Mouse (Mus musculus) hindbrain, embryonic 13.5 days (tissue): ENCODE measurements around the gene Hnrnpll. TPM values are rescaled to one million over a fixed set of nuclear protein-coding genes. Genes with fewer than 3 reads are reported as not detected.

ENCODE experiments used
- ATAC-seq: fragments of 200-750 bp; cut with Nextera tagmentation; 2 replicates; pipeline ENCODE4 v1.8.0; 2017; ENCODE audit warnings: moderate TSS enrichment; ENCODE audit not compliant: low FRiP score
- H3K27ac ChIP-seq: fragments of 300-500 bp; sonication (generic); 2 replicates; pipeline ENCODE4 v1.5.1; 2015; ENCODE audit warnings: inconsistent platforms, mild to moderate bottlenecking, moderate library complexity
- H3K27me3 ChIP-seq: fragments of 300-500 bp; sonication (generic); 2 replicates; pipeline ENCODE4 v1.6.1; 2015; ENCODE audit warnings: mild to moderate bottlenecking, inconsistent platforms
- H3K36me3 ChIP-seq: fragments of 300-500 bp; sonication (generic); 2 replicates; pipeline ENCODE4 v1.6.1; 2015; ENCODE audit warnings: mild to moderate bottlenecking, inconsistent platforms
- H3K4me1 ChIP-seq: fragments of 300-500 bp; sonication (generic); replicated peaks from 2 replicates; pipeline ENCODE4 v1.6.1; 2015; ENCODE audit warnings: inconsistent platforms
- H3K4me2 ChIP-seq: fragments of 300-500 bp; sonication (generic); 2 replicates; pipeline ENCODE4 v1.6.1; 2015; ENCODE audit warnings: inconsistent platforms, mild to moderate bottlenecking, moderate library complexity
- H3K4me3 ChIP-seq: fragments of 300-500 bp; sonication (generic); 2 replicates; pipeline ENCODE4 v1.5.1; 2015; ENCODE audit warnings: mild to moderate bottlenecking, inconsistent platforms
- H3K9ac ChIP-seq: fragments of 300-500 bp; sonication (generic); 2 replicates; pipeline ENCODE4 v1.6.1; 2015; ENCODE audit warnings: mild to moderate bottlenecking, inconsistent platforms
- H3K9me3 ChIP-seq: fragments of 300-500 bp; sonication (generic); 2 replicates; pipeline ENCODE4 v1.6.1; 2016; ENCODE audit warnings: inconsistent platforms
- WGBS: fragments of 180-500 bp; shearing (Covaris S2); methylation state at CpG from one replicate; pipeline ENCODE4 v1.1.7; 2015; 5-methylcytosine and 5-hydroxymethylcytosine counted together
- polyA plus RNA-seq: library from polyadenylated mRNA; unstranded; fragments of >200 nt; fragmentation: Nextera tagmentation; extraction: Ambion mirVana; gene quantifications from 2 replicates; pipeline ENCODE4 v1.2.1, GENCODE M21; 2015

The Hnrnpll gene
- polyA plus RNA-seq, 1 experiment from 2014 or later: 64.1 TPM

GRCm38 (mm10) chr17:80084424-80084823 is 22.3 kb upstream of the Hnrnpll start:
- ATAC-seq: no peak
- 83% methylated on average over 9 of the region's 9 CpGs for WGBS
- Histone ChIP-seq H3K27ac (no peak overlapping the region), H3K4me3 (no peak overlapping the region), H3K4me1 (no peaks in the 10 kb centered on the region), H3K9ac (no peak overlapping the region), H3K27me3 (no peaks in the 10 kb centered on the region), H3K9me3 (no peaks in the 10 kb centered on the region), H3K4me2 (no peak overlapping the region), H3K36me3 (no peaks in the 10 kb centered on the region)

GRCm38 (mm10) chr17:80083223-80083622 is 21.1 kb upstream of the Hnrnpll start:
- H3K4me3 ChIP-seq: no peak overlapping the region
- WGBS: 77% methylated on average over 6 of the region's 6 CpGs
- H3K36me3 ChIP-seq: no peaks in the 10 kb centered on the region
- H3K27ac ChIP-seq: no peak overlapping the region
- ATAC-seq: no peak
- no peaks in the 10 kb centered on the region for H3K27me3 ChIP-seq
- H3K9ac ChIP-seq: no peak overlapping the region
- no peaks in the 10 kb centered on the region for H3K4me1 ChIP-seq
- no peaks in the 10 kb centered on the region for H3K9me3 ChIP-seq
- no peak overlapping the region for H3K4me2 ChIP-seq

DNA sequence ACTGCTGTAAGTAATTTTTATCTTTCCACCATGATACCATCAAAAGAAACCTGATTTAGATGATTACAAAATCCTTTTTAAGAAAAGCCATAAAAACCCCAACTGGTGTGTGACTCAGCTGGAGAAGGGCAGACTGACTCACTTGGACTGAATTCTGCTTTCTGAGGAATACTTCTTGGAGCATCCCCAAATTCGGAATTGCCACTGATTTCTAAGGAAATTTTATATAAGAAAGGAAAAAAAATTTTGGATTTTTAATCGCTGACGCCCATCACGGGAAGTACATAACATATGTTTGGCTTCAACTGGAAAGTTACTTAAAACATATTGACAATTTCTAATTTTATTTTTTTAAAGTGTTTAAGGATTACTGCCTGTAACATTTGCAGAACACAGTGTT is 16.6 kb upstream of the Hnrnpll start:
- 93% methylated on average over 4 of the region's 4 CpGs for WGBS
- Histone ChIP-seq H3K36me3 (no peaks in the 10 kb centered on the region), H3K9me3 (no peaks in the 10 kb centered on the region), H3K27me3 (no peaks in the 10 kb centered on the region), H3K9ac (no peak overlapping the region), H3K4me2 (no peak overlapping the region), H3K4me3 (no peak overlapping the region), H3K4me1 (no peaks in the 10 kb centered on the region), H3K27ac (no peak overlapping the region)
- no peak for ATAC-seq

- ATAC-seq: no peak
- WGBS: 89% methylated on average over 5 of the region's 6 CpGs
Measured at GRCm38 (mm10) chr17:80067257-80067656, 5.1 kb upstream of the Hnrnpll start.

GRCm38 (mm10) chr17:80063840-80064495 is 1.8 kb upstream of the Hnrnpll start:
- H3K36me3 ChIP-seq: no peaks in the 10 kb centered on the region
- no peak overlapping the region for H3K27ac ChIP-seq
- H3K9ac ChIP-seq: no peak overlapping the region
- no peak overlapping the region for H3K4me2 ChIP-seq
- no peak overlapping the region for H3K4me3 ChIP-seq
- peaks cover 23% of the 10 kb centered on the region for H3K4me1 ChIP-seq
- 67% methylated on average over 8 of the region's 8 CpGs for WGBS
- no peaks in the 10 kb centered on the region for H3K9me3 ChIP-seq
- no peaks in the 10 kb centered on the region for H3K27me3 ChIP-seq
- no peak for ATAC-seq

More at GRCm38 (mm10) chr17:80067257-80067656, 5.1 kb upstream of the Hnrnpll start:
- Histone ChIP-seq H3K27ac (no peak overlapping the region), H3K4me1 (peaks cover 8% of the 10 kb centered on the region), H3K4me2 (no peak overlapping the region), H3K27me3 (no peaks in the 10 kb centered on the region), H3K4me3 (no peak overlapping the region), H3K9ac (no peak overlapping the region), H3K9me3 (no peaks in the 10 kb centered on the region), H3K36me3 (no peaks in the 10 kb centered on the region)

GRCm38 (mm10) chr17:80063386-80063785 is 1.3 kb upstream of the Hnrnpll start:
- 89% methylated on average over 10 of the region's 10 CpGs for WGBS
- no peaks in the 10 kb centered on the region for H3K36me3 ChIP-seq
- no peaks in the 10 kb centered on the region for H3K9me3 ChIP-seq
- H3K9ac ChIP-seq: no peak overlapping the region; the same call in 1 of the 2 replicates
- H3K4me1 ChIP-seq: peaks cover 25% of the 10 kb centered on the region
- no peak for ATAC-seq
- peak overlapping the region; percentile 76 for H3K4me2 ChIP-seq
- no peak overlapping the region for H3K4me3 ChIP-seq
- H3K27ac ChIP-seq: 0 out of 2 replicates have a peak overlapping the region, but pooled peaks have one; percentile 100
- H3K27me3 ChIP-seq: no peaks in the 10 kb centered on the region

- ATAC-seq: peak; percentile 70
- H3K9me3 ChIP-seq: no peaks in the 10 kb centered on the region
- peaks cover 33% of the 10 kb centered on the region for H3K4me1 ChIP-seq
- peak overlapping the region; percentile 93 for H3K4me3 ChIP-seq
- no peaks in the 10 kb centered on the region for H3K27me3 ChIP-seq
- peak overlapping the region; percentile 99 for H3K9ac ChIP-seq
- peak overlapping the region; percentile 76 for H3K4me2 ChIP-seq
- H3K27ac ChIP-seq: peak overlapping the region; percentile 100
- WGBS: 4% methylated on average over 15 of the region's 15 CpGs
- H3K36me3 ChIP-seq: no peaks in the 10 kb centered on the region
Measured at GRCm38 (mm10) chr17:80062620-80063010, 481 bp upstream of the Hnrnpll start.

GRCm38 (mm10) chr17:80060828-80061782 is 1.0 kb downstream of the Hnrnpll start:
- peak overlapping the region; percentile 83 for H3K4me2 ChIP-seq
- H3K27ac ChIP-seq: peak overlapping the region; percentile 100
- peak overlapping the region; percentile 99 for H3K9ac ChIP-seq
- no peaks in the 10 kb centered on the region for H3K27me3 ChIP-seq
- WGBS: under 1% methylated on average over 54 of the region's 83 CpGs
- peak overlapping the region; percentile 93 for H3K4me3 ChIP-seq
- peaks cover 38% of the 10 kb centered on the region for H3K4me1 ChIP-seq
- ATAC-seq: peak; percentile 5
- H3K36me3 ChIP-seq: no peaks in the 10 kb centered on the region
- no peaks in the 10 kb centered on the region for H3K9me3 ChIP-seq

DNA sequence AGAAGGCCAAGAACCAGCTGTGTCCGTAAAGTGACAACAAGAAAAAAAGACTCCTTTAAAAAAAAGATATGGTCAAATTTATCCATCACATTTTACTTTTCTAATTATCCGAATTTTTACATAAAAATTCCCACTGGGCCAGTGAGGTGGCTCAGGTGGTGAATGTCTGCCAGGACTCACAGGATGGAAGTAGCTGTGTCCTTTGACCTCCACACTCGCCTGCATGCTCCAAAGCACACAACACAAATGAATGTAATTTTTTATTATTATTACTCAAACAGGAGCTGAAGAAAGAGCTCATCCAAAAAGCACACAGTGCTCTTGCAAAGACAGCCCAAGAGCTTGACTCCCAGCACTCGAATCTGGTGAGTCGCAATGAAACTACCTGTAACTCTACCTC is 2.0 kb downstream of the Hnrnpll start:
- peak overlapping the region; percentile 99 for H3K9ac ChIP-seq
- no peaks in the 10 kb centered on the region for H3K36me3 ChIP-seq
- H3K9me3 ChIP-seq: no peaks in the 10 kb centered on the region
- peak overlapping the region; percentile 93 for H3K4me3 ChIP-seq
- H3K27ac ChIP-seq: no peak overlapping the region
- H3K4me2 ChIP-seq: peak overlapping the region; percentile 83
- no peak for ATAC-seq
- peaks cover 38% of the 10 kb centered on the region for H3K4me1 ChIP-seq
- H3K27me3 ChIP-seq: no peaks in the 10 kb centered on the region
- 17% methylated on average over 5 of the region's 5 CpGs for WGBS

DNA sequence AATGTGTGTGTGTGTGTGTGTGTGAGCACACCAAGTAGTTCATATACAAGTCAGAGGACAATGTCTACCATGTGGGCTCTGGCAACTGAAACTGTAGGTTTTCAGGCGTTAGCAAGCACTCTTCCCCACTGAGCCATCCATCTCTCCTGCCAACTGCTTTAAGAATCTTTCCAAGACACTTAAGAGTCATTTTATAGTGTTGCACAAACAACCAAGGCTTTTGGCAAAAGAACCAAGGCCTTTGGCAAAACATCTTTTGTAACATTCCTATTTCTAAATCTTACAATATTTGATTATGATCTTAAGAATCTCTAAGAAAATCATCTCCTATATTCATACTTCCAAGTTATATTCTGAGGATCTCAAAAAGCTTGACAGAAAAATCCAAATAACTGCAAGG is 2.4 kb downstream of the Hnrnpll start:
- no peaks in the 10 kb centered on the region for H3K36me3 ChIP-seq
- peak overlapping the region; percentile 83 for H3K4me2 ChIP-seq
- H3K9me3 ChIP-seq: no peaks in the 10 kb centered on the region
- peaks cover 38% of the 10 kb centered on the region for H3K4me1 ChIP-seq
- H3K9ac ChIP-seq: peak overlapping the region; percentile 99; the same call in 1 of the 2 replicates
- WGBS: 0% methylated on average over 1 of the region's 1 CpGs
- ATAC-seq: no peak
- H3K27ac ChIP-seq: no peak overlapping the region
- H3K4me3 ChIP-seq: peak overlapping the region; percentile 93
- no peaks in the 10 kb centered on the region for H3K27me3 ChIP-seq

GRCm38 (mm10) chr17:80058501-80058900 is 3.6 kb downstream of the Hnrnpll start:
- WGBS: 67% methylated on average over 1 of the region's 1 CpGs
- 0 out of 2 replicates have a peak overlapping the region, but pooled peaks have one; percentile 21 for H3K4me2 ChIP-seq
- H3K9me3 ChIP-seq: no peaks in the 10 kb centered on the region
- no peak for ATAC-seq
- H3K9ac ChIP-seq: no peak overlapping the region
- H3K36me3 ChIP-seq: no peaks in the 10 kb centered on the region
- peaks cover 38% of the 10 kb centered on the region for H3K4me1 ChIP-seq
- no peaks in the 10 kb centered on the region for H3K27me3 ChIP-seq
- no peak overlapping the region for H3K4me3 ChIP-seq
- no peak overlapping the region for H3K27ac ChIP-seq

DNA sequence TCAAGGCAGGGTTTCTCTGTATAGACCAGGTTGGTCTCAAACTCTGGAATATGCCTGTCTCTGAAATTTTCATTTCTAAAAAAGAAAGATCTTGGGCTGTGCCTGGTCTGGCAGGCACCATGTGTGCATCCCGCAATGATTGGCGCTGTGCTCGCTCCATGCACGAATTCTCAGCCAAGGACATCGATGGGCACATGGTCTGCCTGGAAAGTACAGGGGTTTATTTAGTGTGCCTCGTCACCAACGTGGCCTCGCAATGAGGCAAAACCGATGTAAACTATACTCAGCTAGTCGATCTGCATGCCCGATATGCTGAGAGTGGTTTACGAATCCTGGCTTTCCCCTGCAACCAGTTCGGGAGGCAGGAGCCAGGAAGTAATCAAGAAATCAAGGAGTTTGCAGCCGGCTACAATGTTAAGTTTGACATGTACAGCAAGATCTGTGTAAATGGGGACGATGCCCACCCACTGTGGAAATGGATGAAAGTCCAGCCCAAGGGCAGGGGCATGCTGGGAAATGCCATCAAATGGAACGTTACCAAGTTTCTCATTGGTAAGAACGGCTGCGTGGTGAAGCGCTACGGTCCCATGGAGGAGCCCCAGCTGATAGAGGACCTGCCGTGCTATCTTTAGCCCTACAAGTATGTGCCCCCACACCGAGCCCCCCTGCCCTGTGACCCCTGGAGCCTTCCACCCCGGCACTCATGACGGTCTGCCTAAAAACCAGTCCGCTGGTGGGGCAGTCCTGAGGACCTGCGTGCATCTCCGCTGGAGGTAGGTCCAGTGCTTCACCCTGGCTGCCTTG is 8.0 kb downstream of the Hnrnpll start:
- Histone ChIP-seq H3K4me2 (no peak overlapping the region), H3K27ac (no peak overlapping the region), H3K9ac (no peak overlapping the region), H3K4me1 (peaks cover 17% of the 10 kb centered on the region), H3K27me3 (no peaks in the 10 kb centered on the region), H3K4me3 (no peak overlapping the region), H3K36me3 (peaks cover 34% of the 10 kb centered on the region), H3K9me3 (no peaks in the 10 kb centered on the region)
- no peak for ATAC-seq
- 86% methylated on average over 27 of the region's 27 CpGs for WGBS
